Mouse (Mus musculus) megakaryocyte, embryonic 14.5 days (primary cell): ENCODE data around the gene Ddx54.

Experiments
- FLI1 ChIP-seq: IDR thresholded peaks from 2 replicates; pipeline ENCODE4 v1.6.1; 2012; ENCODE audit warnings: low read length, inconsistent platforms, mixed read lengths
- GATA1 ChIP-seq: IDR thresholded peaks from 3 replicates; pipeline ENCODE4 v1.6.1; 2012; ENCODE audit warnings: mixed read lengths, low read length, inconsistent platforms, borderline replicate concordance

DNA sequence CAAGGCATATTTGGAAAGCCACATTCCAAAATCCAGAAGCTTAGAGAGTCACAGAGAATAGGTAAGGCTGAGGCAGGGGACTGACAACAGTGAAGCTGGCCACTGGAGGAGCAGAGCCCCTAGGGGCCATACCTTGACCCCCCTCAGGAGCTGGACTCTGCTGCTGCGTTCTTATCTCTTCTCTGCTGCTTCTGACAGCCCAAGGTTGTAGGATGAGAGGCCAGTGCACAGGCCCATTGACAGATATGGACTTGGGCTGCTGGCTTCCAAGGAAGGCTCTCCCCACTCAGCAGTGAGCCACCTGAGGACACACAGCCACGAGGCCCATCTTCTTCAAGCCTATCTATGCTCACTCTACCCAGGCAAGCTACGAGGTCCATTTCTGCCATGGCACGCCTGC lies 43.6 kb upstream of the Ddx54 start:
- TF ChIP-seq GATA1 (no peak), FLI1 (no peak)
